Comparison of ENCODE assay signal across 25 mouse cellular contexts in genomic region chr1:93270516-93271240, GRCm38 (mm10).
"Had no signal": no experiment of that assay in that cellular context is flagged by ENCODE, and none has a peak within 500 bp of the region (broad histone marks: within the 10 kb centered on the region; RNA-seq: fewer than 3 reads in every experiment).

No protein-coding gene starts in this region.

- H3K4me3 ChIP-seq: gastrocnemius, adult 2 months; heart, embryonic 13.5 days; heart, embryonic 15.5 days; hindbrain, embryonic 13.5 days; hindbrain, embryonic 15.5 days; kidney, embryonic 15.5 days; limb, embryonic 13.5 days; limb, embryonic 15.5 days; liver, embryonic 12.5 days had no signal

- DNase-seq: gastrocnemius, adult 2 months; gastrocnemius, postnatal 10 days; gastrocnemius, postnatal 25 days; heart, adult 18-20 months; heart, postnatal 14 days; heart, postnatal 36 days; kidney, adult 11 months; kidney, adult 2 months; kidney, adult 9 months; kidney, postnatal 14 days; kidney, postnatal 36 days; layer of hippocampus, adult 9-11 months; layer of hippocampus, postnatal 36 days; left cerebral cortex, postnatal 4 days had no signal

- H3K27ac ChIP-seq: gastrocnemius, adult 2 months; heart, embryonic 13.5 days; heart, embryonic 15.5 days; hindbrain, embryonic 13.5 days; hindbrain, embryonic 15.5 days; hindbrain, postnatal 0 days; kidney, embryonic 15.5 days; kidney, postnatal 0 days; limb, embryonic 13.5 days; limb, embryonic 15.5 days; liver, embryonic 12.5 days; liver, embryonic 14.5 days had no signal

- H3K27me3 ChIP-seq: heart, embryonic 13.5 days; heart, embryonic 15.5 days; hindbrain, embryonic 13.5 days; hindbrain, embryonic 15.5 days; kidney, embryonic 15.5 days; limb, embryonic 13.5 days; limb, embryonic 15.5 days; liver, embryonic 12.5 days had no signal

- ATAC-seq: hindbrain, postnatal 0 days; liver, embryonic 12.5 days had no signal

- H3K4me1 ChIP-seq: heart, embryonic 13.5 days; heart, embryonic 15.5 days; hindbrain, embryonic 15.5 days; liver, embryonic 12.5 days had no signal

- H3K36me3 ChIP-seq: heart, embryonic 15.5 days; hindbrain, embryonic 13.5 days; hindbrain, embryonic 15.5 days; kidney, embryonic 15.5 days; liver, embryonic 12.5 days had no signal
